Mouse (Mus musculus): Measurements from ENCODE around the gene Limch1.

- TF ChIP-seq CTCF (IDR thresholded peaks at IDR 0.05; ENCODE audit: borderline replicate concordance, insufficient read depth, low read length) (no peak), POLR2A (IDR thresholded peaks at IDR 0.05; ENCODE audit: low read depth, low read length) (no peak)
Observed at GRCm38 (mm10) chr5:66859506-66859905, 113.9 kb downstream of the Limch1 start.
